Mouse (Mus musculus): ENCODE measurements around the gene Chrnb1.

Gene Chrnb1

GRCm38 (mm10) chr11:69803786-69804651 is 8.3 kb upstream of the Chrnb1 start:
- peak; percentile 89 for DNase-seq

- DNase-seq: no peak
These were observed 7.6 kb upstream of the Chrnb1 start for GRCm38 (mm10) chr11:69803328-69803727.

DNA sequence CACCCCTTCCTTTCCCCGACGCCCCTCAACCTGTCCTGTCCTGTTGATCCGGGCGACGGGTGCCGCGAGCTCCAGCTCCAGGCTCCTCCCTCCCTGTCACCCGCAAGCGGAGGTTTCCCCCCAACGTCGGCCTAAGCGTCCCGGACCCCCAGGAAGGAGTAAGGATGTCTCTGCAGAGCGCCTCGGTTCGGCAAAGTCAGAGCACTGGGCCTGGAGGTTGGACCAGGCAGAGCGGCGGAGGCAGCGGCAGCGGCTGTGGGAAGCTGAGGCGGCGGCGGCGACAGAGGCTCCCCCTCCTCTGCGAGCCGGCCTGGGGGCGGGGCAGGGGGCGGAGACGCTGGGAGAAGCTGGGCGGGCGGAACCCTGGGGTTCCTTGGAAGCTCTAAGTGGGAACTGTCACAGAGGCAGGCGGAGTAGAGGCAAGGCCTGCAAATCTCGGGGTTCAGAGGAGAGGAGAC is 6.9 kb upstream of the Chrnb1 start:
- peak; percentile 93 for DNase-seq

DNA sequence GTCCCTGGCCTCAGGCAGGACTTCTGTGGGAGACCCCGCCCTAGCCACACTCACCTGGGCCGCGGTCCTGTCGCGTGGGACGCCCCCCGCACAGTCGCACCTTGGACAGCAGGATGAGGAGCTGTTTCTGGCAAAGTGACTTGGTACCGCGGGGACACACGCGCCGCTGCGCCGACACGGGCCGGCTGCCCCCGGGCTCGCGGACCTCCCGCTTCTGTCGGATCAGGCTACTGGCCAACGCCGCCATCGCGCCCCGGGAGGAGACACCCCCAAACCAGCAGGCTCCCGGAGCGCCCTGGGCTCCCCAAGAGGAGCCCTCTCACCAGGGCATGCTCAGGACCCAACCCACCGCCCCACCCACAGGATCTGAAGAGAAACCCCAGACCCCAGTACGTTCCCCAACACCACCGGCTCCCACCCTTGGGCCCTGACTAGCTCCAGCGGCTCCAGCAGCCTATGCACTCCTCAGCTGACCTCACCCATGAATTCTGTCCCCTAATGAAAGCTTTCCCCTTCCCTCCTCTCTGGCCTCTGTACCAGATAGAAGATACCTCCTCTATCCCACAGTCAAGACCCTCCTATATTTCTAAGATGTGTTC is 5.7 kb upstream of the Chrnb1 start, which contains the start of gene Fgf11:
TSS of gene Fgf11 (minus strand) at position 479 of the 599 bp plus-strand sequence.
- DNase-seq: peak; percentile 49

DNA sequence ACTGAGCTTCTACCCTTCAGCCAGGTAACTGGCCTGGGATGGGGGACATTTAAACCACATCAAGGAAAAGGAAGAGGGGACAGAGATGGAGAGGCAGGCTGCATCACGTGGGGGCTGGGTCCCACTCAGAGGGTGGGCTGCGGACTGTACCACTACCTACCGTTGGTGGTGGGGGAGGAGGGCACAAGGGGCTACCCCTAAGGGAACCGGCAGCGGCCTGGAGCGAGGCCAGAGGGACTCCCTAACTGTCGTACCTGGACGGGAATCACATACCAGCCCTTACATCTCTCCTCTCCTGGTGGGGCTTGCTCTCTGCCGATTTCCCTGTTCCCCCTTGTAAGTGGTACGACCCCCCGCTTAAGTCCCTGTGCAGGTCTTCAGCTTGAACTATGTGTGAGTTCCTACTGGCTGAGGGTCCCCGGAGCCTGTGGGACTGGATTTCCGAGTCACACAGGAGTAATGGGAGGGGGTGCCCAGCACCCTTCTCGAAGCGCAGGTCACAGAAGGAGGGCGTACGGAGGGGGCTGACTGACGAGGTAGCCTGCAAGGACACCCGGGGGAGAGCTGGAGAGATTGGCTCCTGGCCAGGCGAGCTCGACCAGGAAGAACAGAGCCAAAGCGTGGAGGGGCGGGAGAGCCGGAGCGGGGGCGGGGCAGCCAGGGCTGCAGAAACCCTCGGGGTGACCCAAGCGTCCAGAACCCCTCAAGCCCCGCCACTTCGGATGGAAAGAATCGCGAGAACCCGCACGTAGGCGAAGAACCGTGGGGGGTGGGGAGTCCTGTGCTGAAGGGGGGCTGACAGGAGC is 4.9 kb upstream of the Chrnb1 start:
- DNase-seq: peak; percentile 87

DNA sequence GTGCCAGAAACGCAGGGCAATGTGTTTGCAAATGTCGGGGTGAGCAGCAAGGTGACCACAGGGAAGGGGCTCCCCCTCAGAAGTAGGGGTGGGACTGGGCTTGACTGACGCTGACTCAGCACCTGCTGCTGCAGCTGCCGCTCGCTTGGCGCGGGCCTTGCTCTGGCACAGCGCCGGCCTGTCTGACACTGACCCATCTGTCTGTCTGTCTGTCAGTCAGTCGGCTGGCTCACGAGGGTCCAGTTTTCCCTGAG is 4.3 kb upstream of the Chrnb1 start:
- DNase-seq: peak; percentile 51

GRCm38 (mm10) chr11:69799394-69800137 is 3.8 kb upstream of the Chrnb1 start:
- DNase-seq: peak; percentile 41

GRCm38 (mm10) chr11:69797924-69798323 is 2.2 kb upstream of the Chrnb1 start:
- no peak for DNase-seq

DNA sequence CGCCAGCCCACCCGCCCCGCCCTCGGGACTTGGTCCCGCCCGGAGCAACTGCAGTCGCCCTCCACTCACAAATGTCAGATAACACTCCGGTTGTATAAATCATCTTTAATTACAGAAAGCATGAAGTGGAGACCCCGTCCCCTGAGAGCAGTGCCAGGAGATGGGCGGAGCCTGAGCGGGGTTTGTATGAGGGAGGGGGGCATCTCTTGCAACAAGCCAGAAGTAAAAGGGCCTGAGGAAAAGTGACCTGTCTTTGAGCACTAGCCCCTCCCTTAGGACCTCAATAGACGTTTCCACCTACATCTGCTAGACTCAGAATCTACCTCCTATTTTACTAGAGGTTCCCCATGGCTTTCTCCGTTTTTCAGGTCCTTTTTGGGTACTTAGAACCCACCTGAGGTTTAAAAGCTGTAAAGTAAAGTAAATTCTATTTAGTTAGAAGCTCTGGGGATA is 266 bp upstream of the Chrnb1 start:
- DNase-seq: no peak

DNA sequence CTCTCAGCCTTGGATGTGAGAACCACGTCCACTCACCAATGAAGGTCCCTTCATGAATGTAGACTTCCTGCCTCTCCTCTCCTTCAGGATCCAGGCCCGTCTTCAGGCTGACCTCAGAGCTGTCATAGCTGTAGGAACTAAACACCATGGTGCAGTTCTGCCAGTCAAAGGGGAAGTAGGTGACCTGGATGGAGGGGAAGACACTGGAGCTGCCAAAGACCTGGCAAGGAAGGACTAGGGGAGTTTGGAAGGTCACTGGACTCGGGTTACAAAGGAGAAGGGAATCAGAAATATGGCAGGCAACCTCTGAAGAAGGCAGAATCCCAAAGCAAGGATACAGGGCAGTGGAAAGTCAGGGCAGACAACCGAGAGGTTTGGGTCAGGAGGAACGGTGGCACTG is 2.3 kb downstream of the Chrnb1 start:
- DNase-seq: no peak

DNA sequence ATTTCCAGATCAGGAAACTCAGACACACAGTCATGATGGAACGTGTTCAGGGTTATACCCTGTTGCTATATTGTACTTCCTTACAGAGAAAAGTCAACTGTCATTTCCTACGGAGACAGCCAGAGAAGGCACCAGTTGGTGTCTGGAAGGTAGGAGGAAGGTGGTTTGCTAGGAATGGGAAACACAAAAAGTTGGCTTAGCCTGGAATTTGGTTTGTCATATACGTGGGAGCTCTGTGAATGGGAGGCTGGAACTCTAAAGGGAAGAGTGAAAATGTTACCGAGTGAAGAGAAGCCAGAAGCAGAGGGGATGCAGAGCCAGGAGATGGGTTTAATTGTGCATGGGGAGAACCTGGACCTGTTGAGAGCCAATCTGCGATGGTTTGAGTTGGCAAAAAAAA is 4.3 kb downstream of the Chrnb1 start:
- DNase-seq: no peak

DNA sequence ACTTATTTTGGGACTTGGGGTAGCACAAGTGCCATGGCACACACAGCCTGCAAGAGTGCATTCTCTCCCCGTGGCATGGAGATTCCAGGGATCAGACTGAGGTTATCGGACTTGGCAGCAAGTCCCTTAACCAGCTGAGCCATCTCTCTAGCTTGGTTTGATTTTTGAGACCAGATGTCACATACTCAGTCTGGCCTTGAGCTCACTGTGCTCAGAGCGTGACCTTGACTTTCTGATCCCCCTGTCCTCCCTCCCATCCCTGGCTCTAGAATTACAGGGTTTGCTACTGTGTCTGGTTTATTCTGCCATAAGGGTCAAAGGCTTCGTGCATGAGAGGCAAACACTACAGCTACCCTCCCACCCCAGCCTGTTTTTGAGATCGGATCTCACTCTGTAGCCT is 6.3 kb downstream of the Chrnb1 start:
- DNase-seq: no peak

DNA sequence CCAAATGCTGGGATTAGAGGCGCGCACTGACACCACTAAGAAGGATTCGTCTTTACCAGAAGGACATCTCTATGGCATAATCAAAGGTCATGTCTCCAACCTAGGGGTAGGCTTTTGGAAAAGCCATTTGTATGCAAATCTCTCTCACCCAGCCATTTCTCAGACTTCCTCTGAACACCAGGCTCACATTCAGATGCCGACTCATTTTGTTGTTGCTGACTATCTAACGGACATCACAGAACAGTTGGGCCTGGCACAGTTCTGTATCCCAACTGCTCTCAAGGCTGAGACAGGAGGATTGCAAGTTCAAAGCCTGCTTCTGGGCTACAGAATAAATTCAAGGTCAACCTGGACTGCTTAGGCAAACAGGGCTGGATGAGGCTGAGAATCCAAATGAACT is 8.4 kb downstream of the Chrnb1 start:
- DNase-seq: no peak

GRCm38 (mm10) chr11:69784793-69785272 is 10.9 kb downstream of the Chrnb1 start:
- peak; percentile 47 for DNase-seq

DNA sequence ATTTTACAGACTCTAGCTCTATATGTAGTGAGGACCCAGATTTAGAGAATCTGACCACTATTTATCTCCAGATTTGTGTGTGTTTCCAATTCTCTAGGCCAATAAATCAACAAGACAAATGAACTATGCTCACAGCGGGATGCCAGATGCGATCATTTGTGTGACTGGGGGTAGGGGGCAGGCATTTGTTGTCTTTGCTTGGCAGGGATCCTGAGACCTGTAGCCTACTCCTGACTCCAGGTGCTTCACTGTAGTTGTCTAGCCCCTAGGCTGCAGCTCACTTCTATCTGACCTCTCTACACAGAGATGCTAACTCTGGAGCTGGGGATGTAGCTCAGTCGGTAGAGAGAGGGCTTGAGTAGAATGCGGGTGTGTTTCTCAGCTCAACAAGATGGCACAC is 13.9 kb downstream of the Chrnb1 start:
- DNase-seq: no peak

DNA sequence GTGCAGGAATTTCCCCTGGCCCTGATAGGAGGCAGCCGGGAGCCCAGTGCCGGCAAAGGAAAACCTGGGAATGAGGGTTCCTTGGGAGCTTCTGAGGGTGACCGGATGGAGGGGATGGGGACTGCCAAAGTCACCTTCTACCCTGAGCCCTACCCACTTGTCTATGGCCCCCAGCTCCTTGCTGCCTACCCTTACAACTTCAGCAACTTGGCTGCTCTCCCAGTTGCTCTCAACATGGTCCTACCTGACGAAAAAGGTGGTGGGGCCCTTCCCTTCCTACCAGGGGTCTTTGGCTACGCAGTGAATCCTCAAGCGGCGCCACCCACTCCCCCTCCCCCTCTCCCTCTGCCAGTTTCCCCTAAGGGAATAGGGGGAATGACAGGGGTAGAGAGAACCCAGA is 16.8 kb downstream of the Chrnb1 start:
- DNase-seq: no peak

- peak; percentile 65 for DNase-seq
These were observed 17.3 kb downstream of the Chrnb1 start for GRCm38 (mm10) chr11:69778258-69778982.

GRCm38 (mm10) chr11:69777504-69778257 is 18.1 kb downstream of the Chrnb1 start:
- peak; percentile 63 for DNase-seq

DNA sequence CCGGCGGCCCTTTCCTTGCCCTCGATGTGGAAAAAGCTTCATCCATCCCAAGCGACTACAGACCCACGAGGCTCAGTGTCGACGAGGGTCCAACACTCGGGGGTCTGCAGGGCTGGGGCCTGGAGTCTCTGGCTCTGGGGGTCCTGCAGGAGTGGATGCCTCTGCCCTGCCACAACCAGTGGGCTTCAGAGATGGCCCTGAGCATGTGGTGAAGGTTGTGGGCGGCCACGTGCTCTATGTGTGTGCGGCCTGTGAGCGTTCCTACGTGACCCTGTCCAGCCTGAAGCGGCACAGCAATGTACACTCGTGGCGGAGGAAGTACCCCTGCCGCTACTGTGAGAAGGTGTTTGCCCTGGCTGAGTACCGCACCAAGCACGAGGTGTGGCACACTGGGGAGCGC is 19.3 kb downstream of the Chrnb1 start:
- DNase-seq: no peak

- DNase-seq: peak; percentile 49
These were observed 20.0 kb downstream of the Chrnb1 start for GRCm38 (mm10) chr11:69775716-69776115.

GRCm38 (mm10) chr11:69774961-69775360 is 20.8 kb downstream of the Chrnb1 start:
- no peak for DNase-seq
